Mouse (Mus musculus) small intestine, adult 2 months (tissue): ENCODE results near the gene Clybl.

Experiments
- CTCF ChIP-seq: fragments of 200-500 bp; IDR thresholded peaks from 2 replicates; pipeline ENCODE4 v1.5.1; 2012; ENCODE audit warnings: low read depth, mild to moderate bottlenecking, control low read depth, inconsistent platforms, low read length, moderate library complexity, mixed read lengths; ENCODE audit not compliant: insufficient replicate concordance, insufficient read length; ENCODE audit errors: extremely low read depth
- POLR2A ChIP-seq: fragments of 200-500 bp; IDR thresholded peaks from 2 replicates; pipeline ENCODE4 v1.6.1; 2012; ENCODE audit warnings: low read depth, mild to moderate bottlenecking, control low read depth, inconsistent platforms, low read length, moderate library complexity

DNA sequence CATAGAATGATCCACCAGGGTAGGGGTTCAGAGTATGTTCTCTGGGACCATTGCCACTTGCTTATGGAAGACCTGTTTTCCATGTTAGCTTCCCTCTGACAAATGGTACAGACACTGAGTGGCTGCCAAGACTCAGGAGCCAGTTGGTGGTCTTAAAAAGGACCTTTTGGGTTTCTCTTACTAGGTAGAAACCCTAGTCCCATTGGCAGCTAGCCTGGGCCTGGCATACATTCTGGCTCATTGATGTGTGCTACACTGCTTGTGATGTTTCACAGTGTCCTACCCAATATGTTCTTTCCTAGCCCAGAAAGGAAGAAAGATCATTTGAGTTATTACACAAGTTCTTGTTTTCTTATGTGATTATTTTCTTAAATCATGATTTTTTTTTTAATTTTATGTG, 69.8 kb downstream of the Clybl start:
- no peak for TF ChIP-seq CTCF
- TF ChIP-seq POLR2A: no peak
